Mouse (Mus musculus) heart, adult 11 months (tissue): ENCODE data around the gene H3f3a.
"Not testable (repeated sequence)": the region's sequence is repeated elsewhere in the genome, so short reads cannot be mapped to it uniquely, and the experiment has no call there.

Experiments used
- DNase-seq: peaks from one replicate; pipeline ENCODE4 v3.0.0; 2022

Gene H3f3a

DNA sequence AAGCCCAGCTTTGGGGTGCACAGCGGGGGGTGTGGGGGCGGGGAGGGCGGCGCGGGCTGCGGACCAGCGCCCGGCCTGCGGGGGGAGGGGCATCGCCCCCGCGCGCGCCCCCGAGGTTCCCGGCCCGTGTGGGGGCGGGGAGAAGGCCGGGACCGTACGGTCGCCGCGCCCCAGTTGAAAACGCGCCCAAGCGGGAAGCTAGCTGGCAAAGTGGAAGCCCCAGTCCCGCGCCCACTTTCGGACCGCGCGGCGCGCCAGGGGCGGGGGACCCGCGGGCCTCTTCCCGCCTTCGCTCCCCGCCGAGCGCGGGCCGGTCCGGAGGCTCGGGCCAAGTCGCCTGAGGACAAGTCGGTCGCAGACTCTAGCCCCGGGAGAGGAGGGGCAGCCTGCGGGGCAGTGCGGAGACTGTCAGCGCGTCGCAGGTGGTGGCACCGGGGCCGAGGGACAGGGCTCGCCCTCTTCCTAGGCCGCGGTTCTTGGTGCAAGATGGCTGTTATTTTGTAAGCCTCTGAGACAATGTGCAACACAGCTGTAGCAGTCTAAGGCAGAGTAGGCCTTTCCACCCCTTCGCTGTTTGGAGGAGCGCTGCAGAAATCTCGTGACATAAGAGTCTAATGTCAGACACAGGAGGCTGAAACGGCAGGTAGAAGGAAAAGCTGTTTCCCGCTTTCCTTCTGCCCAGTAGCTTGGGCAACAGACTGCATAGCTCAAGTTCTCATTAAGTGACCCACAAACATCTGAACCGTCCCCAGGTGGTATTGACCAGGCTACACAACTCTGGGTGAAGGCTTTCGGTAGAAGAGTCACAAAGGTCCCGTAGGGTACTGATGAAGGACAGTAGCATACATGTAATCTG, at the start of gene H3f3a:
Gene H3f3a (minus strand): TSS at position 59 of the 856 bp plus-strand sequence.
- DNase-seq = peak; percentile 99

DNA sequence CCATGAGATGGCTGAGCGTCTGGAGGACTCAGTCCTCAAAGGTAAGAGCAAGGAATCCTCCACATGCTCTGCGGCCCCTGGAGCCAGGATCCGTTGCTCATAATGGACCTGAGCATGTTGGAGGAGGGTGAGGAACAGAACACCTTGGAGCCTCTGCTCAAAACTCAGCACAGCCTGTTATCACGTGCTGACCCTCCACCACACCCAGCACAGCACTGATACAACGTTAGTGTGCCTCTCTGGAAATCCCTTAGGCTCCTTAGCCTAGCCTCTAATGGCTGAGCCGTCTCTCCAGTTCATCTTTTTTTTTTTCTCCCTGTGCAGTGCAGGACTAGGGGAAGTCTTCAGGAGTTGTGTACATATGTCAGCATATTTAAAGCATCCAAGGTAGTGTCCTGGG, 46.3 kb upstream of the H3f3a start:
- DNase-seq = no peak

DNA sequence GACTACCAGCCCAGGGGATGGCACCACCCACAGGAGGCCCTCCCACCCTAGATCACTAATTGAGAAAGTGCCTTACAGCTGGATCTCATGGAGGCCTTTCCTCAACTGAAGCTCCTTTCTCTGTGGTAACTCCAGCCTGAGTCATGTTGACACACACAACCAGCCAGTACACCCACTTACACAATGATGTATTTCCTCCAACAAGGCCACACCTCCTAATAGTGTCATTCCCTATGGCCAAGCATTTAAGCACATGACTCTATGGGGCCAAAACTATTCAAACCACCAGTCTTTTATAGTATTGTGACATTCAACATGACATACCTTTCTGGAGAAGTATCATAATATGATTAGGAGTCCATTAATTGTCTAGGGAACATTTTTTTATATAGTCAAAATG, 45.0 kb upstream of the H3f3a start:
- no peak for DNase-seq

GRCm38 (mm10) chr1:180850316-180851270, 36.9 kb upstream of the H3f3a start, which contains the start of gene Sde2:
Gene Sde2, plus strand, starts transcription at chr1:180851127.
- DNase-seq = peak; percentile 100

- peak; percentile 92 for DNase-seq
These were observed 36.1 kb upstream of the H3f3a start for GRCm38 (mm10) chr1:180849701-180850301.

DNA sequence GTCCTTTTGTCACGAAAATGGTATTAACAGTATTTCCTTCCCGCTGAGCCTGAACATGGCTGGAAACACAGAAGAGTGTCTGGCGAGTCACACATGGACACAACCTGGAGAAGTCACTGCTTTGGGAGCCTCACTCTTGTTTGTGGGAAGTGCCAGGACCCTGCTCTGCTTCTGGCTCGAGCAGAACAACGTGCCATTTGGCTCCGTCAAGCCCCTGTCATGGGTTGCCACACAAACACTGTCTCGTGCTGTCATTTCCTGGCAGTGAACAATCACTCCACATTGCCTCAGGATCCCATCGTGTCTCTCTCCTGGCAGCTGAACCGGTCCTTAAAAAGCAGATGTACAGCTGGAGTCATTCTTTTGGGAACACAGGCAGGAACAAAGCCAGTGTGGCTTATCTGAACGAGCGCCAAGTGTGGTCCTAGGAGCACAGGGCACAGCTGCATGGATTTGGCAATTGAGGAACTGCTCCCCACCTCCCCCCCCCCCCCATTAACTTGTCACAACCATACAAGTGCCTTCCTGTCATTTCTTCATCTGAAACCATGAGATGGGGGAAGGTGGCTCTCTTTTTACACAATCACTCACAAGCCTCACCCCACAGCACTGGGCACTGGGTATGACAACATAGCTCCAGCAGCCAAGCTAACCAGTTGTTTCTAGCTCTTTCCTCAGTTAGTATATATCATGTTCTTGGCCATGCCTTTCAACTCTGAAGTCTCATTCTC, 34.9 kb upstream of the H3f3a start:
- DNase-seq = peak; percentile 99

GRCm38 (mm10) chr1:180848114-180848510, 34.4 kb upstream of the H3f3a start:
- DNase-seq = peak; percentile 99

DNA sequence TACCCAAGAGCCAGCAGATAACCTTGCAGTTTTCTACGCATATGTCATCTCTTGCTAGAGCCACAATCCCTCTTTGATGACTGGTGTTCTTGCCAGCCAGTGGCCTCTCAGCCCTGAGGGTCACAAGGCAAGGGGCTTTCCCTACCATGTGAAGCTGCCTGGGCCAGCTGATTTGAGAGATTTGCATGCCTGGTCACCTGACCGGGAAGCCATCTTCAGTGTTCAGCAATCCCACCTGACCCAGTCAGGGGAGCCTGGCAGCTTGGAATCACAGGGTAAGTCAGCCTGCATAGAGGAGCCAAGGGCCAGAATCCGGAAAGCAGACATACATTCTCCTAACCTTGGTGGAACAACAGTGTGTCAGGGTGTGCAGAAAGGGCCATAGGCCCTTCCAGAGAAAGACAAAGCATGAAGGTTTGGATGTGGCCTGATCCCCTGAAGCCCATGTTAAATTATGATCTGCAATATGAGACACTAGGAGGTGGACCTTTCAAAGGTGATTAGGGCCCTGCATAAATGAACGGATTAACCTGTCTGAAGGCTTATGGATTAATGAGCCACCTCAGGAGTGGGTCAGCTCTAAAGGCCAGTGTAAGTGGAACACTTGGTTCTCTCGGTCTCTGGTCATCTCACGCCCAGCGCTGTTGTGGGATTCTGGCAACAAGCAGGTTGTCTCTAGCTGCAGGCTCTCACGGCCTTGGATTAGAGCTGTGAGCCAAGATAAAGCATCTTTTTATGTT, 28.0 kb upstream of the H3f3a start:
- no peak for DNase-seq

GRCm38 (mm10) chr1:180839201-180839910, 25.6 kb upstream of the H3f3a start:
- DNase-seq = no peak

GRCm38 (mm10) chr1:180838014-180838413, 24.3 kb upstream of the H3f3a start:
- no peak for DNase-seq

DNA sequence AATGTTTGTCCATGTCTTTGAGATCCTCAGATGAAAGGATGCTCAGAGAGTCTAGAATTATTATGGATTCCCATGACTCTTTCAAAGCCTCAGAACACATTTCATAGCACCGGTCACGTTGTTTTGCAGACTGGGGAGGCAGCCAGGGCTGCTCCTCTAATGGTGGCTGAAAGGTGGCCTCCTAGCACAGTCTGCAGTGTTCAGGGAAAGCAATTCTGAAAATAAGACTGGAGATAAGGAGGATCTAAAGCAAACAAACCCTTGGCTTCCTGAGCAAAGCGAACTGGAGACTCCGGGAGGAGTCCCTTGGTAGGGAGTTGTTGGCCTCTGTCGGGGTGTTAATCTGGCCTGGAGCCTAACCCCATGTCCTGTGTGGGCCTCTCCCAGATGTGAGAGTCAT, 23.4 kb upstream of the H3f3a start:
- no peak for DNase-seq

- DNase-seq = not testable (repeated sequence)
These were observed 22.7 kb upstream of the H3f3a start for GRCm38 (mm10) chr1:180836467-180836866.

DNA sequence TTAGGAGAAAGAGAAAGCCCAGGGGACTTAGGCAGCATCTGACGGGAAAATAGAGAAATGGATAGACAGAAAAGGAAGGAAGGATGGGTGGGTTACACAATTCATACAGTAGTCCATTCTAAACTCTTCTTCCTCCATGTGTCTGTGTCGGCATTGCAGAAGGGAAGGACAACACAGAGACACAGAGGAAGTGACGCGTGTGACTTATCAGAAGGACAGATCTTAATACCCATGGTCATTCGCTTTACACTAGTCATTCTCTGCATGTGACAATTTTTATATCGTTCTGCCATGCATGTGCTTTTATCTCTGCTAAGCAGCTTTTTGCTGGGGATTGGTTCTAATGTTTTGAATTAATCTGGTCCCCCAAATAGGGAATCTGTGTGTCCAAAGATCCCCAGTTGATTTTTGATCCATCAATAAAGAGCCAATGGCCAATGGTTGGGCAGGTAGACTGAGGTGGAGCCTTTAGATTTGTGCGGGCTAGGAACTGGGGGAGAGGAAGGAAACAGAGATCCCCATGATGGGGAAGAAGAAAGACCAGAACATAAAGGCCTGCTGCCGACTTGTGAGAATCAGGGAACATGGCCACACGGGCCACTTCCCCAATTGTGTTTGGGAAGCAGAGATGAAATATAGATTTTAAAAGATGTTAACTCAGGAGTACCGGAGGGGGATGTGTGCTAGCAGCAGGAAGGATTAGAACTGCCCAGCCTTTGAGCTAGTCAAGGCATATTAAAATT, 21.7 kb upstream of the H3f3a start:
- DNase-seq = peak; percentile 91

DNA sequence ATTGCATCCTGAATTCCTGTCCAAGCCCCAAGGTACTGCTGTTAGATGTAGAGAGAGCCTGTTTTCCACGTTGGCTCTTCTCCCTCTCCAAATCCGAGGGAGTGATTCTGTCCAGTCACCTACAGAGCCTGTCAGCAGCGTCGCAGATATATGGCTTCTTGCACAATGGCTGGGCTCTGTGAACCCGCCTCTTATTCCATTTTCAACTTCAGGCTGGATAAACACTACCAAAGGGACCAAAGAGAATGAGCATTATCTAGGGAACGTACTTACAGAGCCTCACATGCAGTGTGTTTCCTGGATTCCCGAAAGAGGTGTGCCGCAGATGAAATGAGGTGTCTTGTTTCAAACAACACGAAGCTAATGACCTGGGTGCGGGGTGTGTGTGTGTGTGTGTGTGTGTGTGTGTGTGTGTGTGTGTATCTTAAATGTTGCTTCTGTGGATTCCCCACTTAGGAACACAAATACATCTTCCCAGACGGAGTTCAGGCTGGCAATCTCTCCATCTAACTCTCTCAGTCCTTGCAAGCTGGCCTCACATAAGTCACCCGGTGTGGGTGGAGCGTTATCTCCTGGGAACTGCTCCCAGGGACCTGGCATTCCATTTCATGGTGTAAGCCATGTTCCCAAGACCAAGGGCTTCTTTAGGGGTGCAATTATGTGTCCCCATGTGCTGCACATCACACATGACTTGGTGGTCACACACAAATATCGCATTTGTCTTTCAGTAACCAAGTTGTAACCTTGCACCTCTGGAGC, 17.0 kb upstream of the H3f3a start:
- no peak for DNase-seq

- DNase-seq = peak; percentile 91
These were observed 16.4 kb upstream of the H3f3a start for GRCm38 (mm10) chr1:180830175-180830574.

DNA sequence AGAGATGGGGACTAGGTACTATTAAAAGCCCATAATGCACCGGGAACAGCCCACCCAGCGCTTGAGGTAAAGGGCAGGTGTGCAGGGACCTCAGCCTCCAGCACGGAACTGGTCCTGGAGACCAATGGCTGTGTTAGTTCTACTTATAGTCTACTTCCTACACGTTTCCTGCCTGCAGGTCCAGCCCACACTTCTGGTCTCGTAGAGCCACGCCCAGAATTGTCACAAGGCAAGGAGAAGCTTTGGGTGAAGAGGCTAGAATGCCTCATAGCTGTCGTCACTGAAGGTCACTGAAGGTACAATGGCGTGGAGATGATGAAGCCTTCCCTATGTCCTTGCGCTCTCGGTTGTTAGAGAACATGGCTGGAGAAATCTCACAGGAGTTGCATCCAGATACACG, 16.0 kb upstream of the H3f3a start:
- peak; percentile 97 for DNase-seq

- no peak for DNase-seq
These were observed 12.9 kb upstream of the H3f3a start for GRCm38 (mm10) chr1:180826634-180827033.

GRCm38 (mm10) chr1:180824721-180825120, 11.0 kb upstream of the H3f3a start:
- peak; percentile 96 for DNase-seq

GRCm38 (mm10) chr1:180823716-180824115, 10.0 kb upstream of the H3f3a start:
- DNase-seq = no peak
